ENCODE assay signal across 32 mouse cellular contexts in the genomic region with DNA sequence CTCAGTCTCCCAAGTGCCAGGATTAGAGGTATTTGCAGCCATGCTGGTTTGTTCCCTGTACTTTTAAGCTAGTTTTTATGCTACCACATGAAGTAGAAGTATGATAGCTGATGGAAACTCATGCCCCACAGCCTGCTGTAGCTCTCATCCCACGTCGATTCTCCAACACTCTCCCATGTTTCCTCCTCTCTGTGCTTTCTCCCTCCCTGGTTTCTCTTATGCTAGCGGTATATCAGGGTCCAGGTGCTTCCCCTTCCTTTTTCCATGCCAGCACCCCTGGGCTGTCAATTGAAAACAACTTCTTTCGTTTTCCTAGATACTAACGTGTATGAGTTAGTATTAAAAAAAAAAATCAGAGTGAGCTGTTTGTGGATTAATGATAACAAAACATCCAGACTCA.
"Had no signal": no experiment of that assay in that cellular context is flagged by ENCODE, and none has a peak within 500 bp of the region (broad histone marks: within the 10 kb centered on the region; RNA-seq: fewer than 3 reads in every experiment).

No protein-coding gene starts in this region.

- H3K9ac ChIP-seq: limb, embryonic 12.5 days; limb, embryonic 13.5 days; limb, embryonic 15.5 days; liver, embryonic 12.5 days; liver, embryonic 13.5 days; liver, embryonic 14.5 days; liver, embryonic 15.5 days; liver, postnatal 0 days; lung, embryonic 14.5 days; lung, embryonic 15.5 days; midbrain, embryonic 12.5 days; midbrain, embryonic 13.5 days; midbrain, embryonic 15.5 days; neural tube, embryonic 12.5 days had no signal

- H3K9me3 ChIP-seq: limb, embryonic 10.5 days; limb, embryonic 12.5 days; limb, embryonic 13.5 days; limb, embryonic 15.5 days; liver, embryonic 12.5 days; liver, embryonic 13.5 days; liver, embryonic 15.5 days; lung, embryonic 15.5 days; megakaryocyte, embryonic 14.5 days; midbrain, embryonic 10.5 days; midbrain, embryonic 12.5 days; midbrain, embryonic 13.5 days; midbrain, embryonic 15.5 days; neural tube, embryonic 12.5 days had no signal

- H3K4me1 ChIP-seq: limb, embryonic 12.5 days; limb, embryonic 13.5 days; limb, embryonic 15.5 days; midbrain, embryonic 10.5 days; midbrain, embryonic 12.5 days; midbrain, embryonic 13.5 days; midbrain, embryonic 15.5 days; neural tube, embryonic 12.5 days had no signal

- H3K36me3 ChIP-seq: limb, embryonic 10.5 days; limb, embryonic 12.5 days; limb, embryonic 13.5 days; limb, embryonic 15.5 days; liver, embryonic 13.5 days; liver, embryonic 15.5 days; lung, embryonic 15.5 days; midbrain, embryonic 10.5 days; midbrain, embryonic 12.5 days; midbrain, embryonic 13.5 days; midbrain, embryonic 15.5 days; neural tube, embryonic 12.5 days had no signal

- ATAC-seq: liver, postnatal 0 days; lung, postnatal 0 days; midbrain, embryonic 13.5 days; midbrain, embryonic 15.5 days; midbrain, embryonic 16.5 days had no signal

- H3K4me2 ChIP-seq: limb, embryonic 12.5 days; limb, embryonic 13.5 days; limb, embryonic 15.5 days; liver, embryonic 11.5 days; liver, embryonic 12.5 days; liver, embryonic 13.5 days; liver, embryonic 15.5 days; lung, embryonic 14.5 days; lung, embryonic 15.5 days; midbrain, embryonic 11.5 days; midbrain, embryonic 12.5 days; midbrain, embryonic 13.5 days; midbrain, embryonic 15.5 days; neural tube, embryonic 12.5 days had no signal

- DNase-seq: left cerebral cortex, postnatal 4 days; liver; liver, embryonic 13.5 days; liver, postnatal 0 days; lung, adult 18-20 months; lung, adult 2 months; lung, embryonic 14.5 days; lung, postnatal 10 days; lung, postnatal 14 days; lung, postnatal 36 days; lung, postnatal 4 days; midbrain, embryonic 14.5 days had no signal

- H3K27ac ChIP-seq: limb, embryonic 10.5 days; limb, embryonic 12.5 days; limb, embryonic 13.5 days; limb, embryonic 15.5 days; liver, embryonic 12.5 days; liver, embryonic 13.5 days; liver, embryonic 14.5 days; liver, embryonic 15.5 days; lung, embryonic 15.5 days; macrophage; midbrain, embryonic 10.5 days; midbrain, embryonic 12.5 days; midbrain, embryonic 13.5 days; midbrain, embryonic 15.5 days; neural tube, embryonic 12.5 days had no signal

- H3K4me3 ChIP-seq: limb, embryonic 10.5 days; limb, embryonic 12.5 days; limb, embryonic 13.5 days; limb, embryonic 15.5 days; liver, embryonic 12.5 days; liver, embryonic 13.5 days; liver, embryonic 15.5 days; lung, embryonic 15.5 days; megakaryocyte, embryonic 14.5 days; midbrain, embryonic 10.5 days; midbrain, embryonic 12.5 days; midbrain, embryonic 13.5 days; midbrain, embryonic 15.5 days; myocyte; neural tube, embryonic 12.5 days had no signal

- H3K27me3 ChIP-seq: limb, embryonic 12.5 days; limb, embryonic 13.5 days; limb, embryonic 15.5 days; liver, embryonic 12.5 days; liver, embryonic 13.5 days; liver, embryonic 15.5 days; lung, embryonic 15.5 days; megakaryocyte, embryonic 14.5 days; midbrain, embryonic 12.5 days; midbrain, embryonic 13.5 days; midbrain, embryonic 15.5 days; neural tube, embryonic 12.5 days had no signal
